10 mouse cellular contexts compared by ENCODE assay signal in genomic region chr5:147063215-147063661, GRCm38 (mm10). TPM values are rescaled to one million over a fixed set of nuclear protein-coding genes. Genes with fewer than 3 reads are reported as not detected.
DNase-seq lines count a peak whose midpoint lies in the region; ATAC-seq lines count a peak whose summit lies in the region.
"Had no signal": no experiment of that assay in that cellular context is flagged by ENCODE, and none has a peak within 500 bp of the region (broad histone marks: within the 10 kb centered on the region; RNA-seq: fewer than 3 reads in every experiment).

No protein-coding gene starts in this region.

- WGBS in heart, embryonic 16.5 days = 35% methylated on average over 8 of the region's 8 CpGs
- 80% methylated on average over 8 of the region's 8 CpGs for WGBS in hindbrain, embryonic 13.5 days
- 79% methylated on average over 8 of the region's 8 CpGs for WGBS in forebrain, embryonic 12.5 days

- no peak overlapping the region for H3K4me3 ChIP-seq in heart, embryonic 16.5 days (ENCODE audit: low read length)
- H3K4me3 ChIP-seq in hindbrain, embryonic 13.5 days = no peak overlapping the region
- no peak overlapping the region for H3K4me3 ChIP-seq in forebrain, embryonic 12.5 days (replicated peaks)
- H3K4me3 ChIP-seq: embryonic facial prominence, embryonic 12.5 days had no signal

- ATAC-seq in heart, embryonic 16.5 days (replicated peaks; ENCODE audit: extremely low read depth, insufficient read depth, low FRiP score) = no peak
- ATAC-seq in hindbrain, embryonic 13.5 days (ENCODE audit: low FRiP score) = no peak
- ATAC-seq in forebrain, embryonic 12.5 days (ENCODE audit: low FRiP score) = no peak

- H3K4me1 ChIP-seq in heart, embryonic 16.5 days (ENCODE audit: control insufficient read depth, insufficient read depth, low read length) = peaks cover 19% of the 10 kb centered on the region
- no peaks in the 10 kb centered on the region for H3K4me1 ChIP-seq in hindbrain, embryonic 13.5 days (replicated peaks)
- H3K4me1 ChIP-seq in forebrain, embryonic 12.5 days = no peaks in the 10 kb centered on the region
- H3K4me1 ChIP-seq: embryonic facial prominence, embryonic 12.5 days had no signal

- no peaks in the 10 kb centered on the region for H3K36me3 ChIP-seq in heart, embryonic 16.5 days (ENCODE audit: control insufficient read depth, insufficient read depth)
- H3K36me3 ChIP-seq in hindbrain, embryonic 13.5 days = no peaks in the 10 kb centered on the region
- no peaks in the 10 kb centered on the region for H3K36me3 ChIP-seq in forebrain, embryonic 12.5 days (replicated peaks)
- H3K36me3 ChIP-seq: embryonic facial prominence, embryonic 12.5 days had no signal

- peak overlapping the region; percentile 14 for H3K4me2 ChIP-seq in heart, embryonic 16.5 days (ENCODE audit: low read depth, low read length)
- H3K4me2 ChIP-seq in hindbrain, embryonic 13.5 days = no peak overlapping the region
- H3K4me2 ChIP-seq in forebrain, embryonic 12.5 days = no peak overlapping the region
- H3K4me2 ChIP-seq: embryonic facial prominence, embryonic 12.5 days had no signal

- H3K9ac ChIP-seq in heart, embryonic 16.5 days (ENCODE audit: low read length) = no peak overlapping the region
- no peak overlapping the region for H3K9ac ChIP-seq in hindbrain, embryonic 13.5 days
- no peak overlapping the region for H3K9ac ChIP-seq in forebrain, embryonic 12.5 days
- H3K9ac ChIP-seq: embryonic facial prominence, embryonic 12.5 days had no signal

- H3K27ac ChIP-seq in heart, embryonic 16.5 days (ENCODE audit: low read length) = no peak overlapping the region
- no peak overlapping the region for H3K27ac ChIP-seq in hindbrain, embryonic 13.5 days
- H3K27ac ChIP-seq in forebrain, embryonic 12.5 days = no peak overlapping the region
- H3K27ac ChIP-seq: embryonic facial prominence, embryonic 12.5 days had no signal

- DNase-seq in heart, postnatal 4 days = no peak
- peak; percentile 35 to 42 for DNase-seq in B cell, adult 2 months
- peak; percentile 56 to 64 for DNase-seq in CD8-positive naive resting alpha-beta T cell, adult 2 months (ENCODE audit: low read depth in 2 of 2, low spot score in 2 of 2)
- DNase-seq in induced T-regulatory cell, adult 2 months (ENCODE audit: low read depth) = peak; percentile 89
- DNase-seq: cerebellum, adult 9-11 months; kidney, adult 11 months had no signal

- H3K9me3 ChIP-seq in heart, embryonic 16.5 days (replicated peaks; ENCODE audit: control insufficient read depth, low read length) = no peaks in the 10 kb centered on the region
- H3K9me3 ChIP-seq in hindbrain, embryonic 13.5 days = no peaks in the 10 kb centered on the region
- H3K9me3 ChIP-seq in forebrain, embryonic 12.5 days = no peaks in the 10 kb centered on the region
- H3K9me3 ChIP-seq: embryonic facial prominence, embryonic 12.5 days had no signal

- no peaks in the 10 kb centered on the region for H3K27me3 ChIP-seq in heart, embryonic 16.5 days (ENCODE audit: control insufficient read depth, insufficient read depth, low read length)
- H3K27me3 ChIP-seq in hindbrain, embryonic 13.5 days = no peaks in the 10 kb centered on the region
- H3K27me3 ChIP-seq in forebrain, embryonic 12.5 days = no peaks in the 10 kb centered on the region
- H3K27me3 ChIP-seq: embryonic facial prominence, embryonic 12.5 days had no signal

RNA-seq across cellular contexts. Expression of gene Lnx2, which starts 13.1 kb away (rescaled TPM):
- 13.3 and 13.9 TPM in 2 replicates for polyA plus RNA-seq in heart, embryonic 16.5 days (2015; fragmentation: Nextera tagmentation; extraction: Ambion mirVana)
- total RNA-seq in heart, postnatal 4 days (2021) = 10 to 100 TPM; 16.5 to 16.6 TPM
- 4.3 and 4.7 TPM in 2 replicates for polyA plus RNA-seq in hindbrain, embryonic 13.5 days (2015; fragmentation: Nextera tagmentation; extraction: Ambion mirVana)
- 7.4 and 7.7 TPM in 2 replicates for polyA plus RNA-seq in forebrain, embryonic 12.5 days (2016; fragmentation: Nextera tagmentation; extraction: Ambion mirVana)

RNA-seq across cellular contexts. Expression of gene Polr1d, which starts 13.6 kb away (rescaled TPM):
- polyA plus RNA-seq in heart, embryonic 16.5 days (2015; fragmentation: Nextera tagmentation; extraction: Ambion mirVana) = 87.3 and 89.8 TPM in 2 replicates
- 10 to 100 TPM; 78.1 to 81.6 TPM for total RNA-seq in heart, postnatal 4 days (2021)
- 103 and 107 TPM in 2 replicates for polyA plus RNA-seq in hindbrain, embryonic 13.5 days (2015; fragmentation: Nextera tagmentation; extraction: Ambion mirVana)
- 96.9 and 99.6 TPM in 2 replicates for polyA plus RNA-seq in forebrain, embryonic 12.5 days (2016; fragmentation: Nextera tagmentation; extraction: Ambion mirVana)
